Mouse (Mus musculus): ENCODE results near the gene Cerk. TPM values are rescaled to one million over a fixed set of nuclear protein-coding genes. Genes with fewer than 3 reads are reported as not detected.
"Not testable (repeated sequence)": the region's sequence is repeated elsewhere in the genome, so short reads cannot be mapped to it uniquely, and the experiment has no call there.

The Cerk gene
- polyA plus RNA-seq, 1 experiment from 2014 or later: 14.0 TPM

GRCm38 (mm10) chr15:86221901-86222300 lies 36.0 kb upstream of the Cerk start:
- H3K4me2 ChIP-seq; H3K9ac ChIP-seq; H3K27ac ChIP-seq; H3K36me3 ChIP-seq; H3K27me3 ChIP-seq; H3K4me1 ChIP-seq; H3K9me3 ChIP-seq; H3K4me3 ChIP-seq; ATAC-seq (ENCODE audit: insufficient number of reproducible peaks, insufficient read depth, low FRiP score, low TSS enrichment, low read depth): not testable (repeated sequence)
- 78% methylated on average over 11 of the region's 11 CpGs for WGBS

- no peak overlapping the region for H3K4me2 ChIP-seq
- H3K4me1 ChIP-seq: no peaks in the 10 kb centered on the region
- H3K27ac ChIP-seq: no peak overlapping the region
- no peaks in the 10 kb centered on the region for H3K27me3 ChIP-seq
- ATAC-seq (ENCODE audit: insufficient number of reproducible peaks, insufficient read depth, low FRiP score, low TSS enrichment, low read depth): no peak
- WGBS: 85% methylated on average over 4 of the region's 4 CpGs
- no peak overlapping the region for H3K9ac ChIP-seq
- no peak overlapping the region for H3K4me3 ChIP-seq
- peaks cover 3% of the 10 kb centered on the region; the same call in 1 of the 2 replicates for H3K36me3 ChIP-seq
- no peaks in the 10 kb centered on the region for H3K9me3 ChIP-seq
Observed at GRCm38 (mm10) chr15:86221369-86221768, 35.4 kb upstream of the Cerk start.

- no peak for ATAC-seq (ENCODE audit: insufficient number of reproducible peaks, insufficient read depth, low FRiP score, low TSS enrichment, low read depth)
Observed at GRCm38 (mm10) chr15:86220715-86221114, 34.8 kb upstream of the Cerk start.

GRCm38 (mm10) chr15:86220229-86220630 lies 34.3 kb upstream of the Cerk start:
- H3K4me3 ChIP-seq: no peak overlapping the region
- no peaks in the 10 kb centered on the region for H3K27me3 ChIP-seq
- H3K36me3 ChIP-seq: peaks cover 3% of the 10 kb centered on the region; the same call in 1 of the 2 replicates
- 86% methylated on average over 5 of the region's 5 CpGs for WGBS
- H3K27ac ChIP-seq: no peak overlapping the region
- H3K9me3 ChIP-seq: no peaks in the 10 kb centered on the region
- H3K4me1 ChIP-seq: peaks cover 3% of the 10 kb centered on the region; the same call in 1 of the 2 replicates
- no peak overlapping the region for H3K9ac ChIP-seq
- no peak overlapping the region for H3K4me2 ChIP-seq
- no peak for ATAC-seq (ENCODE audit: insufficient number of reproducible peaks, insufficient read depth, low FRiP score, low TSS enrichment, low read depth)

More at GRCm38 (mm10) chr15:86220715-86221114, 34.8 kb upstream of the Cerk start:
- Histone ChIP-seq H3K27me3 (no peaks in the 10 kb centered on the region), H3K9ac (no peak overlapping the region), H3K4me1 (no peaks in the 10 kb centered on the region), H3K4me2 (no peak overlapping the region), H3K36me3 (peaks cover 3% of the 10 kb centered on the region; the same call in 1 of the 2 replicates), H3K9me3 (no peaks in the 10 kb centered on the region), H3K4me3 (no peak overlapping the region), H3K27ac (no peak overlapping the region)
- 77% methylated on average over 4 of the region's 4 CpGs for WGBS

GRCm38 (mm10) chr15:86219534-86220228 lies 33.7 kb upstream of the Cerk start:
- peaks cover 8% of the 10 kb centered on the region for H3K4me1 ChIP-seq
- H3K4me2 ChIP-seq: no peak overlapping the region
- no peak overlapping the region for H3K4me3 ChIP-seq
- no peaks in the 10 kb centered on the region for H3K9me3 ChIP-seq
- H3K27ac ChIP-seq: no peak overlapping the region
- peaks cover 3% of the 10 kb centered on the region; the same call in 1 of the 2 replicates for H3K36me3 ChIP-seq
- H3K27me3 ChIP-seq: no peaks in the 10 kb centered on the region
- WGBS: 74% methylated on average over 7 of the region's 7 CpGs
- H3K9ac ChIP-seq: no peak overlapping the region
- ATAC-seq (ENCODE audit: insufficient number of reproducible peaks, insufficient read depth, low FRiP score, low TSS enrichment, low read depth): no peak

- H3K4me1 ChIP-seq: peaks cover 22% of the 10 kb centered on the region
- not testable (repeated sequence) for H3K4me2 ChIP-seq; H3K27ac ChIP-seq; H3K9ac ChIP-seq; H3K4me3 ChIP-seq; H3K9me3 ChIP-seq; H3K27me3 ChIP-seq; ATAC-seq (ENCODE audit: insufficient number of reproducible peaks, insufficient read depth, low FRiP score, low TSS enrichment, low read depth); H3K36me3 ChIP-seq
- 82% methylated on average over 9 of the region's 9 CpGs for WGBS
Observed at GRCm38 (mm10) chr15:86216641-86217040, 30.7 kb upstream of the Cerk start.

- ATAC-seq (ENCODE audit: insufficient number of reproducible peaks, insufficient read depth, low FRiP score, low TSS enrichment, low read depth): no peak
- 11% methylated on average over 25 of the region's 25 CpGs for WGBS
- peak overlapping the region; percentile 97 for H3K4me3 ChIP-seq
- no peaks in the 10 kb centered on the region for H3K27me3 ChIP-seq
- H3K36me3 ChIP-seq: 0 out of 2 replicates have a peak, but pooled peaks cover 3% of the 10 kb centered on the region
- H3K4me2 ChIP-seq: peak overlapping the region; percentile 99
- H3K4me1 ChIP-seq: peaks cover 22% of the 10 kb centered on the region
- H3K27ac ChIP-seq: peak overlapping the region; percentile 91
- no peaks in the 10 kb centered on the region for H3K9me3 ChIP-seq
- peak overlapping the region; percentile 93 for H3K9ac ChIP-seq
Observed at GRCm38 (mm10) chr15:86214549-86215201, 28.7 kb upstream of the Cerk start.

GRCm38 (mm10) chr15:86213753-86214548 lies 28.0 kb upstream of the Cerk start, which contains the start of gene Tbc1d22a:
Gene Tbc1d22a, plus strand, starts transcription at chr15:86214459.
- H3K27me3 ChIP-seq: no peaks in the 10 kb centered on the region
- 0 out of 2 replicates have a peak, but pooled peaks cover 3% of the 10 kb centered on the region for H3K36me3 ChIP-seq
- peak; percentile 80 for ATAC-seq (ENCODE audit: insufficient number of reproducible peaks, insufficient read depth, low FRiP score, low TSS enrichment, low read depth)
- peak within 1 kb of the TSS; percentile 99 for H3K4me2 ChIP-seq
- H3K9me3 ChIP-seq: no peaks in the 10 kb centered on the region
- WGBS: under 1% methylated on average over 64 of the region's 64 CpGs
- H3K4me1 ChIP-seq: peaks cover 22% of the 10 kb centered on the region
- H3K9ac ChIP-seq: peak within 1 kb of the TSS; percentile 93
- peak within 1 kb of the TSS; percentile 91 for H3K27ac ChIP-seq
- H3K4me3 ChIP-seq: peak within 1 kb of the TSS; percentile 97

GRCm38 (mm10) chr15:86212193-86212592 lies 26.3 kb upstream of the Cerk start:
- H3K36me3 ChIP-seq; H3K4me3 ChIP-seq; H3K27me3 ChIP-seq; H3K27ac ChIP-seq; H3K9ac ChIP-seq; H3K9me3 ChIP-seq; ATAC-seq (ENCODE audit: insufficient number of reproducible peaks, insufficient read depth, low FRiP score, low TSS enrichment, low read depth); H3K4me2 ChIP-seq: not testable (repeated sequence)
- peaks cover 22% of the 10 kb centered on the region for H3K4me1 ChIP-seq
- 92% methylated on average over 5 of the region's 5 CpGs for WGBS

GRCm38 (mm10) chr15:86206385-86206784 lies 20.4 kb upstream of the Cerk start:
- 70% methylated on average over 4 of the region's 4 CpGs for WGBS
- H3K36me3 ChIP-seq: 0 out of 2 replicates have a peak, but pooled peaks cover 3% of the 10 kb centered on the region
- H3K4me2 ChIP-seq: no peak overlapping the region
- H3K9ac ChIP-seq: no peak overlapping the region
- no peaks in the 10 kb centered on the region for H3K9me3 ChIP-seq
- no peak overlapping the region for H3K4me3 ChIP-seq
- ATAC-seq (ENCODE audit: insufficient number of reproducible peaks, insufficient read depth, low FRiP score, low TSS enrichment, low read depth): no peak
- no peaks in the 10 kb centered on the region for H3K27me3 ChIP-seq
- H3K4me1 ChIP-seq: peaks cover 9% of the 10 kb centered on the region
- H3K27ac ChIP-seq: no peak overlapping the region

- no peak overlapping the region for H3K27ac ChIP-seq
- ATAC-seq (ENCODE audit: insufficient number of reproducible peaks, insufficient read depth, low FRiP score, low TSS enrichment, low read depth): no peak
- 0 out of 2 replicates have a peak, but pooled peaks cover 1% of the 10 kb centered on the region for H3K36me3 ChIP-seq
- H3K27me3 ChIP-seq: no peaks in the 10 kb centered on the region
- 36% methylated on average over 2 of the region's 2 CpGs for WGBS
- no peaks in the 10 kb centered on the region for H3K9me3 ChIP-seq
- H3K9ac ChIP-seq: no peak overlapping the region
- no peak overlapping the region for H3K4me3 ChIP-seq
- H3K4me2 ChIP-seq: no peak overlapping the region
- peaks cover 9% of the 10 kb centered on the region for H3K4me1 ChIP-seq
Observed at GRCm38 (mm10) chr15:86205300-86205699, 19.4 kb upstream of the Cerk start.
